Mouse (Mus musculus) neural tube, embryonic 15.5 days (tissue): Measurements from ENCODE around the gene 9930111J21Rik2. TPM values are rescaled to one million over a fixed set of nuclear protein-coding genes. Genes with fewer than 3 reads are reported as not detected.
"Not testable (repeated sequence)": the region's sequence is repeated elsewhere in the genome, so short reads cannot be mapped to it uniquely, and the experiment has no call there.

Experiments
- ATAC-seq: fragments of 200-750 bp; cut with Nextera tagmentation; 2 replicates; pipeline ENCODE4 v1.8.0; 2017; ENCODE audit warnings: mild to moderate bottlenecking, moderate TSS enrichment, moderate library complexity; ENCODE audit not compliant: low FRiP score
- H3K27ac ChIP-seq: fragments of 300-500 bp; sonication (generic); replicated peaks from 2 replicates; pipeline ENCODE4 v1.5.1; 2015; ENCODE audit warnings: mild to moderate bottlenecking, inconsistent platforms
- H3K27me3 ChIP-seq: fragments of 300-500 bp; sonication (generic); replicated peaks from 2 replicates; pipeline ENCODE4 v1.6.1; 2015; ENCODE audit warnings: inconsistent platforms
- H3K36me3 ChIP-seq: fragments of 300-500 bp; sonication (generic); 2 replicates; pipeline ENCODE4 v1.6.1; 2015; ENCODE audit warnings: inconsistent platforms
- H3K4me1 ChIP-seq: fragments of 300-500 bp; sonication (generic); 2 replicates; pipeline ENCODE4 v1.6.1; 2015; ENCODE audit warnings: inconsistent platforms
- H3K4me2 ChIP-seq: fragments of 300-500 bp; sonication (generic); 2 replicates; pipeline ENCODE4 v1.6.1; 2015; ENCODE audit warnings: inconsistent platforms, mild to moderate bottlenecking, moderate library complexity
- H3K4me3 ChIP-seq: fragments of 300-500 bp; sonication (generic); replicated peaks from 2 replicates; pipeline ENCODE4 v1.5.1; 2015; ENCODE audit warnings: mild to moderate bottlenecking, inconsistent platforms
- H3K9ac ChIP-seq: fragments of 300-500 bp; sonication (generic); replicated peaks from 2 replicates; pipeline ENCODE4 v1.6.1; 2015; ENCODE audit warnings: mild to moderate bottlenecking, inconsistent platforms
- H3K9me3 ChIP-seq: fragments of 300-500 bp; sonication (generic); replicated peaks from 2 replicates; pipeline ENCODE4 v1.6.1; 2016; ENCODE audit warnings: inconsistent platforms
- WGBS: fragments of 180-500 bp; shearing (Covaris S2); methylation state at CpG from one replicate; pipeline ENCODE4 v1.1.7; 2015; ENCODE audit warnings: mixed read lengths; 5-methylcytosine and 5-hydroxymethylcytosine counted together
- polyA plus RNA-seq: library from polyadenylated mRNA; unstranded; fragments of >200 nt; fragmentation: Nextera tagmentation; extraction: Ambion mirVana; gene quantifications from 2 replicates; pipeline ENCODE4 v1.2.1, GENCODE M21; 2015

The 9930111J21Rik2 gene
- polyA plus RNA-seq, 1 experiment from 2014 or later: 0.36 TPM

GRCm38 (mm10) chr11:49087830-49088616 is 37.0 kb upstream of the 9930111J21Rik2 start:
- peak overlapping the region; percentile 13; the same call in 1 of the 2 replicates for H3K4me2 ChIP-seq

GRCm38 (mm10) chr11:49086858-49087361 is 35.9 kb upstream of the 9930111J21Rik2 start:
- H3K9me3 ChIP-seq: no peaks in the 10 kb centered on the region
- no peaks in the 10 kb centered on the region for H3K4me1 ChIP-seq
- ATAC-seq: no peak
- no peaks in the 10 kb centered on the region for H3K27me3 ChIP-seq
- no peak overlapping the region for H3K4me2 ChIP-seq
- H3K4me3 ChIP-seq: no peak overlapping the region
- 86% methylated on average over 6 of the region's 6 CpGs for WGBS
- no peaks in the 10 kb centered on the region for H3K36me3 ChIP-seq
- no peak overlapping the region for H3K9ac ChIP-seq
- no peak overlapping the region for H3K27ac ChIP-seq

More at GRCm38 (mm10) chr11:49087830-49088616, 37.0 kb upstream of the 9930111J21Rik2 start:
- no peaks in the 10 kb centered on the region for H3K4me1 ChIP-seq
- no peak overlapping the region for H3K27ac ChIP-seq
- WGBS: 55% methylated on average over 22 of the region's 22 CpGs
- H3K36me3 ChIP-seq: no peaks in the 10 kb centered on the region
- H3K4me3 ChIP-seq: no peak overlapping the region
- no peak overlapping the region for H3K9ac ChIP-seq
- H3K27me3 ChIP-seq: no peaks in the 10 kb centered on the region
- no peaks in the 10 kb centered on the region for H3K9me3 ChIP-seq
- no peak for ATAC-seq

GRCm38 (mm10) chr11:49084875-49085274 is 33.8 kb upstream of the 9930111J21Rik2 start:
- ATAC-seq: no peak
- 35% methylated on average over 3 of the region's 3 CpGs for WGBS
- no peaks in the 10 kb centered on the region for H3K9me3 ChIP-seq
- no peak overlapping the region for H3K4me2 ChIP-seq
- no peaks in the 10 kb centered on the region for H3K4me1 ChIP-seq
- H3K9ac ChIP-seq: no peak overlapping the region
- no peak overlapping the region for H3K4me3 ChIP-seq
- H3K36me3 ChIP-seq: no peaks in the 10 kb centered on the region
- H3K27me3 ChIP-seq: no peaks in the 10 kb centered on the region
- H3K27ac ChIP-seq: no peak overlapping the region

DNA sequence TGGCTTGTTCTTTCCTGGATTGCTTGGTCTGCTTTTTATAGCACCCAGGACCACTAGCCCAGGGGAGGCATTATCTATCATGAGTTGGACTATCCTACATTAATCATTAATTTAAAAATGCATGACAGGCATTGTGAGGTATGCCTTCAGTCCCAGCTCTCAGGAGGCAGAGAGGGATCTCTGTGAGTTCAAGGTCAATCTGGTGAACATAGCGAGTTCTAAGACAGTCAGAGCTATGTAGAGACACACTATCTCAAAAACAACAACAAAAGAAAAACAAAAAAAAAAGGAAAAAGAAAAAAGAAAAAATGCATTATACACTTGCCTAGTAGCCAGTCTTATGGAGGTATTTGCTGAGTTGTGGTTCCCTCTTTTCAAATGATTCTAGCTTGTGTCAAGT is 33.3 kb upstream of the 9930111J21Rik2 start:
- Histone ChIP-seq H3K4me2 (no peak overlapping the region), H3K9me3 (no peaks in the 10 kb centered on the region), H3K27ac (no peak overlapping the region), H3K36me3 (no peaks in the 10 kb centered on the region), H3K4me1 (no peaks in the 10 kb centered on the region), H3K9ac (no peak overlapping the region), H3K27me3 (no peaks in the 10 kb centered on the region), H3K4me3 (no peak overlapping the region)
- no peak for ATAC-seq
- WGBS: 88% methylated on average over 1 of the region's 1 CpGs

- Histone ChIP-seq H3K27me3 (no peaks in the 10 kb centered on the region), H3K36me3 (no peaks in the 10 kb centered on the region), H3K4me2 (no peak overlapping the region), H3K4me3 (no peak overlapping the region), H3K27ac (no peak overlapping the region), H3K9me3 (no peaks in the 10 kb centered on the region), H3K9ac (no peak overlapping the region), H3K4me1 (no peaks in the 10 kb centered on the region)
- no peak for ATAC-seq
- WGBS: 80% methylated on average over 3 of the region's 3 CpGs
Observed at GRCm38 (mm10) chr11:49083808-49084207, 32.8 kb upstream of the 9930111J21Rik2 start.

DNA sequence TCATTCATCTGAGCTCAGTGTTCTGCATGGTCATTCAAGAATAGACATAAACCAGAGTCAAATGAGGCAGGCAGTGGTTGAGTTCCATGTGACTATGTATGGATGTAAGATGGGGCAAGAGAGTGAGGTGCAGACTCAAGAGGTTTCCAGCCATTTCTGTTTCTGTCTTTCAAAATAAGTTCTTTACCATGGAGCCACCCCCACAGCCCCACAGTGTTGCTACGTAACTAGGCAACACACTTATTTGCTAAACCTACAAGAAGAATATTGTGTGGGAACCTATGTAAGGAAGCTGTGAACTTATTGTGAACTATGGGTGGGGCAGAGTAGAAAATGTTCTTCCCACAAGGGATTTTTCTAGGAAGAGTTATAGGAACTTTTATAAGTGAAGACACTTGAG is 32.1 kb upstream of the 9930111J21Rik2 start:
- Histone ChIP-seq H3K36me3 (no peaks in the 10 kb centered on the region), H3K4me3 (no peak overlapping the region), H3K9me3 (no peaks in the 10 kb centered on the region), H3K4me2 (no peak overlapping the region), H3K9ac (no peak overlapping the region), H3K27ac (no peak overlapping the region), H3K4me1 (no peaks in the 10 kb centered on the region), H3K27me3 (no peaks in the 10 kb centered on the region)
- no peak for ATAC-seq
- WGBS: 98% methylated on average over 1 of the region's 1 CpGs

DNA sequence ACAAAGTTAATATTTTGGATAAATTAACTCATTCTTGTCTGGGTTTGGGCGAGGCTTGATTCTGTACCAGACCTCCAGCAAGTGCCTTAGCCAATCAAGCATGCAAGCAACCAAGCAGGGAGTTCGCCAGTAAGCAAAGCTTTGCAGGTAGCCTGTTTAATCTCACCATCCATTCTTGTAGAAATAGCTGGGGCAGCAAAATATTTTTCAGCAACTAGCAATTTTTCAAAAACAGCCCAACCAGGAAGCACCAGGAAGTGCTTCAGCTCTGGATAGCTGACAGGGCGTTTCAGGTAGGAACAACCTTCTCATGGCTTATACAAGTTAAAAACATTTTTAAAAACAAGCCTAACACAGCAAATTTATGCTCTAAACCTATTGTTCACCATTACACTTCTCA is 30.8 kb upstream of the 9930111J21Rik2 start:
- 84% methylated on average over 3 of the region's 3 CpGs for WGBS
- no peak for ATAC-seq
- no peak overlapping the region for H3K4me2 ChIP-seq

GRCm38 (mm10) chr11:49081356-49081755 is 30.3 kb upstream of the 9930111J21Rik2 start:
- Histone ChIP-seq H3K9me3 (no peaks in the 10 kb centered on the region), H3K27me3 (no peaks in the 10 kb centered on the region), H3K4me2 (no peak overlapping the region), H3K36me3 (no peaks in the 10 kb centered on the region), H3K4me3 (no peak overlapping the region), H3K27ac (no peak overlapping the region), H3K9ac (no peak overlapping the region), H3K4me1 (no peaks in the 10 kb centered on the region)
- WGBS: 86% methylated on average over 4 of the region's 4 CpGs
- ATAC-seq: no peak

More for the DNA sequence above, 30.8 kb upstream of the 9930111J21Rik2 start:
- Histone ChIP-seq H3K36me3 (no peaks in the 10 kb centered on the region), H3K4me1 (no peaks in the 10 kb centered on the region), H3K27ac (no peak overlapping the region), H3K27me3 (no peaks in the 10 kb centered on the region), H3K9me3 (no peaks in the 10 kb centered on the region), H3K9ac (no peak overlapping the region), H3K4me3 (no peak overlapping the region)

DNA sequence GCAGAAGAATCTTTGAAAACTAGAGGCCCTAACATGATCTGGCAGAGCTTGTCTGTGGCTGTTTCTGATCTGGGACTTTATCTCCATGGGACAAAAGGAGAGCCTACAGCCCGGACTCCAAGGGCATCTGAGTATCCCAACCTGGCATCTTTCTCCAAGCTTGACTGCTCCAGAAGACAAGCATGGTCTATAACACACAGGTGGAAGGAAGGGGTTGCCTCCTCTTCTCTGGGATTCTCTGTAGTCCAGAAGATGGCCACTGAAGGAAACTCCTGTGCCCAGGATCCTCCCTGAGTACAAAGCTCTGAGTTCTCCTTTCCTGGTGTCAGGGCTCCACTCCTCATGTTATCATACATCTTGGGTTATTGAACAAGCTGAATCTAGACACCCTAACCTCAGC is 29.6 kb upstream of the 9930111J21Rik2 start:
- H3K27me3 ChIP-seq: no peaks in the 10 kb centered on the region
- 79% methylated on average over 1 of the region's 1 CpGs for WGBS
- no peaks in the 10 kb centered on the region for H3K36me3 ChIP-seq
- no peak overlapping the region for H3K4me3 ChIP-seq
- no peaks in the 10 kb centered on the region for H3K4me1 ChIP-seq
- no peak overlapping the region for H3K9ac ChIP-seq
- H3K4me2 ChIP-seq: no peak overlapping the region
- no peak for ATAC-seq
- H3K9me3 ChIP-seq: no peaks in the 10 kb centered on the region
- no peak overlapping the region for H3K27ac ChIP-seq

- no peaks in the 10 kb centered on the region for H3K9me3 ChIP-seq
- no peak overlapping the region for H3K4me3 ChIP-seq
- WGBS: 92% methylated on average over 3 of the region's 3 CpGs
- no peak for ATAC-seq
- no peak overlapping the region for H3K9ac ChIP-seq
- no peaks in the 10 kb centered on the region for H3K27me3 ChIP-seq
- H3K27ac ChIP-seq: no peak overlapping the region
- H3K36me3 ChIP-seq: no peaks in the 10 kb centered on the region
- H3K4me1 ChIP-seq: no peaks in the 10 kb centered on the region
- no peak overlapping the region for H3K4me2 ChIP-seq
Observed at GRCm38 (mm10) chr11:49078719-49079118, 27.7 kb upstream of the 9930111J21Rik2 start.

DNA sequence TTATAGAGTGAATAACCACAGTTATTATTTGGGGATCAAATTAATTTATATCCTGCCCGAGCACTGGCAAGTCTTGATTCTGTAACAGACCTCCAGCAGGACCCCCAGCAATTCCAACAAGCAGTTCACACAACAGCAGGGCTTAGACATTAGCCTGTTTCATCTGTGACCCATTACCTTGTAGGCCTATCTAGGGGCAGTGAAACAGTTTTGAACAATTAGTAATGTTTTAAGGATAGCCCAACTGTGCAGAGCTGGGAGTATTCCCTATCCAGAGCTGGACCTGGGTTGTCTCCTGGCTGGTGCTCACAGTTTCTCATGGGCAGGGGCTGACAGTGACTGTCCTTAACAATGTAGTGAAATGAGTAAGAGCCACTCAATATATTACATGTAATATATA is 26.0 kb upstream of the 9930111J21Rik2 start:
- Histone ChIP-seq H3K36me3 (no peaks in the 10 kb centered on the region), H3K9me3 (no peaks in the 10 kb centered on the region), H3K4me1 (no peaks in the 10 kb centered on the region), H3K27me3 (no peaks in the 10 kb centered on the region), H3K4me2 (no peak overlapping the region), H3K9ac (no peak overlapping the region), H3K27ac (no peak overlapping the region), H3K4me3 (no peak overlapping the region)
- 83% methylated on average over 1 of the region's 1 CpGs for WGBS
- ATAC-seq: no peak

DNA sequence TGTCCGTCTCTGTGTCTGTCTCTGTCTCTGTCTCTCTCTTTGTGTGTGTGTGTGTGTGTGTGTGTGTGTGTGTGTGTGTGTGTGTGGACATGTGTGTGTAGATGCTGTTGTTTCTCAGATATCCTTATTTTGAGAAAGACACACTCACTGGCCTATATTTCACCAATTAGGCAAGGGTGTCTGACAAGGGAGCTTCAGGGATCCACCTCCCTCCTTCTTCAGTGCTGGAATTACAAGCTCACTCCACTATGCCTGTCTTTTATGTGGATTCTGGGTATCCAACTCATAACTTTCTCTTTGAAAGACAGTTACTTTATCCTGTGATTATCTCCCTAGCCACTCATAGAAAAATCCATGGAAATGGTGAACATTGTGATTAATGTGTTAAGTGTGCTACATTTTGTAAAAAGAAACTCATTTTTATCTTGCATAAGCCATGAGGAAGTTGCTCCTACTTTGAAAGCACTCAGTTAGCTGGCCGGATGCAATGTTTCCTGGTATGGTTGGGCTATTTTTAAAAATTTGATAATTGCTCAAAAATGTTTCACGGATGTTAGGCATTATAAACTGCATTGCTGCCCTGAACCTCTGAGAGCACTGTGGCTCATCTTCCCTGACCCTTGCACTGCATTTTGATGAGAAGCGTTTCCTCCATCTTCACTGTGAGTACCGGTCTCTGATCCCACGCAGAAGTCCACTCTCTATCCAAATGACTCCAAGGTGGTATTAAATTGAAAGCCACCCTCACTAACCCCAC is 25.1 kb upstream of the 9930111J21Rik2 start, which contains the start of gene Ifi47:
Ifi47 (plus strand) TSS at position 587 of the 757 bp plus-strand sequence.
- 84% methylated on average over 6 of the region's 6 CpGs for WGBS
- H3K36me3 ChIP-seq, H3K27ac ChIP-seq: not testable (repeated sequence)

More for the DNA sequence above, 25.1 kb upstream of the 9930111J21Rik2 start, which contains the start of gene Ifi47:
- not testable (repeated sequence) for H3K4me2 ChIP-seq, H3K9me3 ChIP-seq, H3K4me3 ChIP-seq, H3K9ac ChIP-seq, H3K4me1 ChIP-seq, ATAC-seq, H3K27me3 ChIP-seq
